Mouse (Mus musculus): ENCODE measurements around the gene Pip4k2b. TPM values are rescaled to one million over a fixed set of nuclear protein-coding genes. Genes with fewer than 3 reads are reported as not detected.

Gene Pip4k2b
- total RNA-seq, 2 experiments from 2014 or later = 20.8 to 28.1 TPM

GRCm38 (mm10) chr11:97673148-97673547 is 71.4 kb downstream of the Pip4k2b start:
- ATAC-seq (replicated peaks; ENCODE audit: poor library complexity, severe bottlenecking) = no peak

GRCm38 (mm10) chr11:97671177-97671527 is 73.4 kb downstream of the Pip4k2b start:
- no peak for ATAC-seq (replicated peaks; ENCODE audit: poor library complexity, severe bottlenecking)

GRCm38 (mm10) chr11:97670234-97671176 is 74.0 kb downstream of the Pip4k2b start:
- no peak for ATAC-seq (replicated peaks; ENCODE audit: poor library complexity, severe bottlenecking)

DNA sequence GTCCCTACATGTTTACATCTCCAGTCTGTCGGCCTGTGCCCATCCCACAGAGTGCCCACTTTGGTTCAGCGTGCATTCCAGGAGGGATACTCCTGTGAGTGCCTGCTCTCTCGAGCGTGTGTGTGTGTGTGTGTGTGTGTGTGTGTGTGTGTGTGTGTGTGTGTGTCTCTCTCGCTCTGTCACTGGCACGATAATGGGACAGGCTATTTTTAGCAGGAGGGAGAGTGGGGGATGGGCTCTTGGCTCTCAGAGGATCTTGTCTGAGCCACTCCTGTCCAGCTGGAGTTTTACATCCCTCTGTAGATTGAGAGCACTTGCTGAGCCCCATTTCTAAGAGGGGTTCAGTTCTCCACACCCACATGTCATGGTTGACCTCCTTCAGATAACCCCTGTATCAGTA is 74.7 kb downstream of the Pip4k2b start:
- no peak for ATAC-seq (replicated peaks; ENCODE audit: poor library complexity, severe bottlenecking)

- ATAC-seq (replicated peaks; ENCODE audit: poor library complexity, severe bottlenecking) = no peak
These were observed 75.2 kb downstream of the Pip4k2b start for GRCm38 (mm10) chr11:97669268-97669667.

GRCm38 (mm10) chr11:97668160-97668559 is 76.3 kb downstream of the Pip4k2b start:
- no peak for ATAC-seq (replicated peaks; ENCODE audit: poor library complexity, severe bottlenecking)

DNA sequence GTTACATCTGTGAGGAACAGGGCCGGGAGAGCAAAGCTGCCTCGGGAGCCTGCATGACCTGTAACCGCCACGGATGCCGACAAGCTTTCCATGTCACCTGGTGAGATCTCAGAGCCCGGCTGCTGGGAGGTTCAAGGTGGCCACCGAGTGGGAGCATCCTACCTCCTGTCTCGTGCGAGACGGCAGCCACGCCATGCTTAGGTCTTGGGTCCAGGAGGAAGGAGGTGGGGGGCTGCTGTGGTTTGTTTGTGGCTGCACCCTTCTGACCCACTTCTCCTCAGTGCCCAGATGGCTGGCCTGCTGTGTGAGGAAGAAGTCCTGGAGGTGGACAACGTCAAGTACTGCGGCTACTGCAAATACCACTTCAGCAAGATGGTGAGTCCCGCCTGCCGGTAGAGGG is 77.7 kb downstream of the Pip4k2b start:
- no peak for ATAC-seq (replicated peaks; ENCODE audit: poor library complexity, severe bottlenecking)

DNA sequence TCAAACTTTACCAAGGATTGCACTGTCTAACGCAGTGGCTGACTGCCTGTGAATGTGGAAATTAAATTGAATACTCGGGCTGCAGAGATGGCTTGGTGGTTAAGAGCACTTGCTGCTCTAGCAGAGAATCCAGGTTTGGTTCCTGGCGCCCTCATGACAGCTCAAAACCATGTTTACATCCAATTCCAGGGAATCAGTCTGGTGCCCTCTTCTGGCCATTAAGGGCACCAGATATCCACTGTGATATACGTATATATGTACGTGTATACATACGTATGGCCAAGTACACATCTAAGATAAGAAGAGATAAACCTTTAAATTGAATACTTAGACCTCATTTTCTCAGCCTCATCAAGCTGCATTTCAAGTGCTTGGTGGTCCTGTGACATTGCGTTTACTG is 78.3 kb downstream of the Pip4k2b start:
- ATAC-seq (replicated peaks; ENCODE audit: poor library complexity, severe bottlenecking) = no peak

DNA sequence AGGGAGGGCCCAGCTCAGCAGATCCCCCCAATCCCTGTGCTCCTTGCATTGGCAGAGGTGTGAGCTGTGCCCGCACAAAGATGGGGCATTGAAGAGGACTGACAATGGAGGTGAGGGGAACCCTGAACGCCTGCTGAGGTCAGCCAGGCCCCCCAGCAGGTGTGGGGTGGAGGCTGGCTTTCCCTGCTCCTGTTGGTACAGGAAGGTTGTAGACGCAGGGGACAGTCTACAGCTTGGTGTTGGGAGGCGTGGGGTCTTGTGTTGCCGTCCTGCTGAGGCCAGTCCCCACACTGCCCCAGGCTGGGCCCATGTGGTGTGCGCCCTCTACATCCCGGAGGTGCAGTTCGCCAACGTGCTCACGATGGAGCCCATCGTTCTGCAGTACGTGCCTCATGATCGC is 79.1 kb downstream of the Pip4k2b start:
- ATAC-seq (replicated peaks; ENCODE audit: poor library complexity, severe bottlenecking) = no peak

Other genes with a start within 250 kb of the Pip4k2b start
- gene 4933428G20Rik, start 244.4 kb downstream of the Pip4k2b start, total RNA-seq (2014; fragmentation: Nextera tagmentation) = not detected in 2 replicates
- 0.22 TPM in 1 of 2 replicates, not detected in the other for gene 4933428G20Rik, start 244.4 kb downstream of the Pip4k2b start, total RNA-seq (2017)
- gene Srcin1, start 168.5 kb downstream of the Pip4k2b start, total RNA-seq (2014; fragmentation: Nextera tagmentation) = not detected in 2 replicates
- gene Srcin1, start 168.5 kb downstream of the Pip4k2b start, total RNA-seq (2017) = not detected in 2 replicates
- 7.5 and 8.1 TPM in 2 replicates for gene Epop, start 115.0 kb downstream of the Pip4k2b start, total RNA-seq (2014; fragmentation: Nextera tagmentation)
- 1.6 and 2.5 TPM in 2 replicates for gene Epop, start 115.0 kb downstream of the Pip4k2b start, total RNA-seq (2017)
- gene Mllt6, start 81.3 kb downstream of the Pip4k2b start, total RNA-seq (2014; fragmentation: Nextera tagmentation) = 5.7 and 8.5 TPM in 2 replicates
- gene Mllt6, start 81.3 kb downstream of the Pip4k2b start, total RNA-seq (2017) = 4.9 and 6.5 TPM in 2 replicates
- 48.1 and 62.9 TPM in 2 replicates for gene Cisd3, start 58.9 kb downstream of the Pip4k2b start, total RNA-seq (2014; fragmentation: Nextera tagmentation)
- 0.82 and 6.5 TPM in 2 replicates for gene Cisd3, start 58.9 kb downstream of the Pip4k2b start, total RNA-seq (2017)
- gene Pcgf2, start 44.2 kb downstream of the Pip4k2b start, total RNA-seq (2014; fragmentation: Nextera tagmentation) = 6.3 and 14.3 TPM in 2 replicates
- 1.8 and 2.8 TPM in 2 replicates for gene Pcgf2, start 44.2 kb downstream of the Pip4k2b start, total RNA-seq (2017)
- gene Psmb3, start 41.3 kb downstream of the Pip4k2b start, total RNA-seq (2014; fragmentation: Nextera tagmentation) = 181 and 283 TPM in 2 replicates
- 168 and 196 TPM in 2 replicates for gene Psmb3, start 41.3 kb downstream of the Pip4k2b start, total RNA-seq (2017)
- gene Cwc25, start 21.9 kb upstream of the Pip4k2b start, total RNA-seq (2014; fragmentation: Nextera tagmentation) = 9.0 and 13.0 TPM in 2 replicates
- 16.3 and 18.9 TPM in 2 replicates for gene Cwc25, start 21.9 kb upstream of the Pip4k2b start, total RNA-seq (2017)
- gene 1700001P01Rik, start 31.2 kb upstream of the Pip4k2b start, total RNA-seq (2014; fragmentation: Nextera tagmentation) = not detected in 2 replicates
- gene 1700001P01Rik, start 31.2 kb upstream of the Pip4k2b start, total RNA-seq (2017) = not detected in 2 replicates
- 2,177 and 2,335 TPM in 2 replicates for gene Rpl23, start 37.7 kb upstream of the Pip4k2b start, total RNA-seq (2014; fragmentation: Nextera tagmentation)
- gene Rpl23, start 37.7 kb upstream of the Pip4k2b start, total RNA-seq (2017) = 2,263 and 3,329 TPM in 2 replicates
- 60.5 and 60.7 TPM in 2 replicates for gene Lasp1, start 54.3 kb upstream of the Pip4k2b start, total RNA-seq (2014; fragmentation: Nextera tagmentation)
- 92.5 and 124 TPM in 2 replicates for gene Lasp1, start 54.3 kb upstream of the Pip4k2b start, total RNA-seq (2017)
- gene B230217C12Rik, start 96.1 kb upstream of the Pip4k2b start, total RNA-seq (2014; fragmentation: Nextera tagmentation) = 3.8 TPM in 1 of 2 replicates, not detected in the other
- gene B230217C12Rik, start 96.1 kb upstream of the Pip4k2b start, total RNA-seq (2017) = 1.3 TPM in 1 of 2 replicates, not detected in the other
- not detected in 2 replicates for gene Fbxo47, start 139.4 kb upstream of the Pip4k2b start, total RNA-seq (2014; fragmentation: Nextera tagmentation)
- gene Fbxo47, start 139.4 kb upstream of the Pip4k2b start, total RNA-seq (2017) = 2.0 and 2.2 TPM in 2 replicates
- 3.1 and 3.2 TPM in 2 replicates for gene Plxdc1, start 241.7 kb upstream of the Pip4k2b start, total RNA-seq (2014; fragmentation: Nextera tagmentation)
- 1.6 and 3.9 TPM in 2 replicates for gene Plxdc1, start 241.7 kb upstream of the Pip4k2b start, total RNA-seq (2017)